Mouse (Mus musculus) urinary bladder, postnatal 36 days (tissue): Measurements from ENCODE around the gene Pdgfb.

ENCODE experiments used
- DNase-seq, 2 experiments: peaks; one replicate each; pipeline ENCODE4 v3.0.0; 2022; ENCODE audit warnings: low spot score in 2 of 2, mixed read lengths in 1 of 2

The Pdgfb gene

DNA sequence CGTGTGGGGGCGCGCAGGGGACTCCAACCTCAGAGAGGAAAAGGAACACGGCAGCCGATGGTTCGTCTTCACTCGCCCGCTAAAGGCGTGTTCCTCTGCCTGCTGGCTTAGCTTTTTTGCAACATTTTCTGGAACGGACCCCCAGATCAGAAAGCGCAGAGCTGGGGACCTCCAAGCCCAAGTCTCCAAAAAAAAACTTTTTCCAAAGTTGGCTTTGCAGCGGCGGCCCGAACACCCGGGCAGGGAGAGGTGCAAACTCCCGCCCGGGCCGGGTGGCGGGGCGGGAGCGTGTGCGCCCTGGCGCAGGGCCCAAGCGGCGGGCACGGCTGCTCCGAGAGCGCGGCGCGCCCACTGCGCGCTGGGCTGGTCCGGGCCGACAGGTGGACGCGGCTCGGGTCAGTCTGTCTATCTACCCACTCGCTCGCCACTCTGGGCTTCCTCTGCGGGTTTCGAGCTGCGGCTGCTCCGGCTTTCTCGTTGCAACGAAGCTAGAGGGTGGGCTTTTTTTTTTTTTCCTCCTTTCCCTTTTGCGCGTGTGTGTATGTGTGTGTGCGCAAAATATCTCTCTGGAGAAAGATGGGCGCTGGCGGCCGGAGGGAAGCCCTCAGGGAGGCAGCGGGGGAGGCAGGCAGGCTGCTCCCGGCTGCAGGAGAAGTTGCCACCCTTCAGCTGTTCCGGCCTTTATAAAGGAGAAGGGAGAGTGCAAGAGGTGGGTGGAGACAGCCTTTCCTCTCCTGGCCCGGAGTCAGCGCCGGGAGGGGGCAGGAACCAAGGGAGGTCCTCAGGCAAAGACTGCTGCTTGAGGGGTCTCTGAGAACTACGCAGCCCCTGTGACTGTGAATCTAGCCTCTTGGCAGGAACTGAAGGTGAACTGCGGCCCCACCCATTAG is at the start of gene Pdgfb:
TSS of gene Pdgfb (minus strand) at position 657 of the 890 bp plus-strand sequence.
- peak; percentile 32 to 49 for DNase-seq

DNA sequence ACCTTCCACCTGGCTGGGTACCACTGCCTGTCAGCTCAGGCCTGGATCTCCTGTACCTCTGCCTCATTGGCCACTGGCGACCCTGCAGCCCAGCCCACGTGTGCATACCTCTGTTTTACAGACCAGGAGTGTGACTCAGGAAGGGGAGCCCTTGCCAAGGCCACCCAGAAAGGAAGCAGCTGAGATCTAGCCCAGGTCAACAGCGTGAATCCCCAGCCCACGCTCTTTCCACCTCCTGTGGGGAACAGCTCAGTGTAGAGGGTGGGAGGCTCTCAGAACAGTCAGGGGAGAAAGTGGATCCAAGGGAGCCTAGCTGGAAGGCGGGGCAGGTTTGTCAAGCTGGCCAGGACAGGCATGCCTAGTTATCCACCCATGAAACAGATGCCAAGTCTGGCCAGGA is 48.0 kb upstream of the Pdgfb start:
- no peak for DNase-seq

DNA sequence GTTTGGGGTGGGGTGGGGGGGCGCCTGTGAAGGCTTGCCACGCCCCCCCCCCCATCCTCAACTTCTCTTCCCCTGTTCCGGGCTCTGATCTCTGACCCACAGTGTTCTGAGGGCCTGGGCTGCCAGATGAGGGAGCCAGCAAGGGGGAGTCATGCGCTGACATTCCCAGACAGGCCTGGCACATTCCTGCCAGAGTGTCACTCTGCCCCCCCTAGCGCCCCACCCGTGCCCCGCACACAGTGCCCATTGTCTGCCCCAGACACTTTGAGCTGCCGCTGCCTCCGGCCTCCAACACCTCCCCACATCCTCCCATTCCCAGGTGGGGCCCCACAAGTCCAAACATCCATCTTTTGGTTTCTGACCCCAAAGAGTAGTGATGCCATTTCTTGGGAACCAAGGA is 47.6 kb upstream of the Pdgfb start:
- no peak for DNase-seq

GRCm38 (mm10) chr15:80061071-80061550 is 46.3 kb upstream of the Pdgfb start:
- no peak for DNase-seq

- no peak for DNase-seq
These were observed 45.7 kb upstream of the Pdgfb start for GRCm38 (mm10) chr15:80060356-80061070.

DNA sequence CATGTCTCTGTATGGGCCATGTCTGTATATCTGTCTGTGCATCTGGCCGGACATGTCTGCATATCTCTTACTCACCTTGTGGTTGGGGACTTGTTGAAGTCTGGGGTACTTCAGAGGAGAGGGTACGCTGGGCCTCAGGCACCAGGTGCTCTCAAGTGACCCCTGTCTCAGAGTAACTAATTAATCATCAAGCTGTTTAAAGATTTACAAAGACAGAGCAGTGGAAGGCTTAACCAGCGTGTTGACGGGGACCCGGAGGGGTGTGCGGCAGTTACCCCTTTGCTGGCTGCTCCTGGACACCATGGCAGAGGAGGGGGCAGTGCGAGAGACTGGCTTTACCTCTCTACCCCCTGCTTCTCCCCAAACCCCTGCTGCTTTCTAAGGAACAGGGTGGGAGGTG is 44.8 kb upstream of the Pdgfb start:
- DNase-seq, result no peak

GRCm38 (mm10) chr15:80058151-80058550 is 43.4 kb upstream of the Pdgfb start:
- no peak for DNase-seq

- DNase-seq, result peak; percentile 21 to 70
These were observed 39.4 kb upstream of the Pdgfb start for GRCm38 (mm10) chr15:80054034-80054710.

- no peak for DNase-seq
These were observed 38.7 kb upstream of the Pdgfb start for GRCm38 (mm10) chr15:80053381-80054033.

DNA sequence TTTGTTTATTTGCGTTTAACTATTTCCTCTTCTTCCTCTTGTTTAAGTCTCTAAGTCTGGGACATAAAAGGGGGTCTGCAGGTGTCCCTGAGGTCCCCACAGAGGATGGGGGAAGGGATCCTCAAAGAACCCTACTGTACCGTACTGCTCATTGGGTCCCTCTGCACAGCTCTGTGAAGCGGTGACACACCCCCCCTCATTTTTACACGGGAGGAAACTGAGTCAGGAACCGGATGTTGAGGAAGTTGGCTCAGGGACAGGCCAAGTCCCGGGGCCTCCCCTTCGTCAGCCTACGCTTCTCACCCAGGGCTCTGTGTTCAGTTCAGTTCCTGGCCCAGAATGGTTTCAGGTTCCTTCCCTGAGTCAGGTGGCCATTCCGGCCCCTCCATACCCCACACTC is 37.0 kb upstream of the Pdgfb start:
- no peak for DNase-seq

GRCm38 (mm10) chr15:80051092-80051761 is 36.5 kb upstream of the Pdgfb start:
- no peak for DNase-seq

DNA sequence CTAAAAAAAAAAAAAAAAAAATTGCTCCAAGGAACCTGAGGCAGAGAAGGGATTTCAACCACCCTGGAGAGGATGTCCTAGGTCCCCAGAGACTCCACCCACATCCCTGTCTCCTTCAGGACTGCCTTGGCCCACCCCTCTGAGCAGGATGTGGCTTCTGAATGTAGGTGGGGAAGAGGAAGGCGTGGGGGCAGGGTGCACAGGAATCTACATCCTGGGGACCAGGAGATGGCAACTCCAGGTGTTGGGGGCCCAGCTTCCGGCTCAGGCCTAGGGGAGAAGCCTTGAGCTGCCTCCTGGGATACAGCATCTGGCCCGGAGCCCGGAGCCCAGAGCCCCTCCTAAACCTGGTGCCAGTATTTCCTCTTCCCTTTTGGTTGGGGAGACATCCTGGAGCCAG is 35.3 kb upstream of the Pdgfb start:
- peak in 1 of 2 experiments; percentile 33 for DNase-seq

- no peak for DNase-seq
These were observed 33.2 kb upstream of the Pdgfb start for GRCm38 (mm10) chr15:80047973-80048372.

DNA sequence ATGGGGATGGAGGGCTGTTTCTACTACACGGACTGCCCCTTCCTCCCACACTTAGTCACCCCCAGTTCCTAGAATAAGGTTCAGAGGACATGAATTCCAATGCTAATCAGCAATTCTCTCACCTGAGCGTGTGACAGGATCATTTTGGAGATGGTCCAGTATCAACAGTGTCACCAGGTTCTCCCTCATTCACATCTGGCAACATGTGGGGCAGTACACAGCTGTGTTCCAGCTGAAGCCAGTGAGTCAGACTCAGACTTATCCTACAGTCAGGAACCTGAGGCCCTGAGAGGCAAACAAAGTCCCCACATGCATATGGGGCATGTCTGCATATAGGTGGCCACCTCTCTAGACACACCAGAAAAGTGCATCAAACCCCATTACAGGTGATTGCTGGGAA is 32.5 kb upstream of the Pdgfb start:
- DNase-seq, result no peak

DNA sequence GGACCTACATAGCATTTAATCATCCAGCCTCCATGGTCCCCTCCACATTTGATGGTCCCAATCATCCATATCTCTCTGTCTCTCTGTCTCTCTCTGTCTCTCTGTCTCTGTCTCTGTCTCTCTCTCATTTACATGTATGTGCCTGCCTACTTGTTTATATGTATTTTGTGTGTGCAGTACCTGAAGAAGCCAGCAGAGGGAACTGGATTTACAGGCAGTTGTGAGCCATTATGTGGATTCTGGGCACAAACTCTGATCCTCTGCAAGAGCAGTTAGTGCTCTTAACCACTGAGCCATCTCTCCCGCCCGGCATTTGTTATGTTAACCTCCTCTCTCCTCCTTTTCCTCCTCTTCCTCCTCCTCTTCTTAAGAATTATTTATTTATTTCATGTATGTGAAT is 31.0 kb upstream of the Pdgfb start:
- DNase-seq, result no peak

GRCm38 (mm10) chr15:80044249-80044648 is 29.5 kb upstream of the Pdgfb start:
- no peak for DNase-seq

DNA sequence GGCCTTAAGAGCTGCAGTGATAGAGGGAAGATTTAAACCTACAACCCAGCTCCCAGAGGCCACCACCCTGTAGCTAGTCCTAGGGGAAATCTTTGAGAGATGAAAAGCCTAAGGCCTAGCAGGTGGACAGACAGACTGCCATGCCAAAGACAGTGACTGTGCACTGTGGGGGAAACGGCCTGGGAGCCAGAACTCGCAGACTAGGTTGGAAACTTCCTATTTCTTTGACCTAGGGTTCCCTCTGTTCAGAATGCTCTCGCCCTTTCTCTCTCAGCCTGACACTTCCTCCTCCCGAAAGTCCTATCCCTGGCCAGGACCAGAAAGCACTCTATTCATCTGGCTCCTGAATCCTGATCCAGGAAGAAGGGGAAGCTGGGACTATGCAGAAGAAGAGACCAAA is 27.4 kb upstream of the Pdgfb start:
- DNase-seq, result no peak

- DNase-seq, result no peak
These were observed 23.3 kb upstream of the Pdgfb start for GRCm38 (mm10) chr15:80038110-80038391.

GRCm38 (mm10) chr15:80037255-80038109 is 22.7 kb upstream of the Pdgfb start:
- DNase-seq, result no peak

DNA sequence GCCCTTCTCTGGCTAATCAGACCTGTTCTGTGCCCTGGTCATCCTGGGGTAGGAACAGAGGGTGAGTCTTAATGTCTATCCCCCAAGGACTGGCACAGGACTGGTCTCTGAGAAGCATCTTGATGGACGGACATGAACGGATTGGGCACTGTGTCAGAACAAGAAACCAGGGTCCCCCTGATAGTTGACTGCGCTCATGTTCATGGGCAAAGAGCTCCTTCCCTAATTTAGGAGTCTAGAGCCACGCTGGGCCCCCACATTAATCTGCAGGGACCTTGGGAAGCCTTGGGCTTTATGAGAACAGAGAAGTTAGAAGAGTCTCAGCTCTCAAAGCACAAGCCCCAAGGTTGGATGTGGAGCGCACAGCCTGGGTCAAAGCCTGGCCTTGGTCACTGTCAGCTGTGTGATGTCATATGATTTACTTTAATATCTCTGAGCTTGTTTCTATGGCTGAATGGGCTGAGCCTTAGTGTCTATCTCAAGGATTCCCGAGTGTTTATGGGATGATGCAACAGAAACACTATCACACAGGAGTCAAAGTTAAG is 20.6 kb upstream of the Pdgfb start:
- DNase-seq, result no peak
